In genomic region chr9:23297491-23298170, GRCm38 (mm10) we compare ENCODE assay signal across 13 mouse cellular contexts.
"Had no signal": no experiment of that assay in that cellular context is flagged by ENCODE, and none has a peak within 500 bp of the region (broad histone marks: within the 10 kb centered on the region; RNA-seq: fewer than 3 reads in every experiment).

No protein-coding gene starts in this region.

- H3K4me1 ChIP-seq: midbrain, embryonic 15.5 days had no signal

- DNase-seq: kidney, adult 2 months; kidney, postnatal 36 days; layer of hippocampus, adult 9-11 months; lung, adult 18-20 months; lung, postnatal 36 days; right cerebral cortex, postnatal 4 days; thymus, postnatal 4 days had no signal

- H3K9me3 ChIP-seq: midbrain, embryonic 15.5 days; neural tube, embryonic 12.5 days had no signal

- ATAC-seq: intestine, embryonic 16.5 days; midbrain, embryonic 15.5 days had no signal

- H3K36me3 ChIP-seq: midbrain, embryonic 15.5 days; neural tube, embryonic 12.5 days had no signal

- H3K4me2 ChIP-seq: midbrain, embryonic 11.5 days; midbrain, embryonic 15.5 days; neural tube, embryonic 12.5 days had no signal

- H3K27ac ChIP-seq: liver, embryonic 14.5 days; midbrain, embryonic 15.5 days; neural tube, embryonic 12.5 days; stomach, postnatal 0 days had no signal

- H3K4me3 ChIP-seq: midbrain, embryonic 15.5 days; neural tube, embryonic 12.5 days had no signal

- H3K9ac ChIP-seq: liver, embryonic 14.5 days; midbrain, embryonic 15.5 days; neural tube, embryonic 12.5 days had no signal

- H3K27me3 ChIP-seq: midbrain, embryonic 15.5 days; neural tube, embryonic 12.5 days had no signal
